Comparison of ENCODE assay signal across 10 mouse cellular contexts in the genomic region with DNA sequence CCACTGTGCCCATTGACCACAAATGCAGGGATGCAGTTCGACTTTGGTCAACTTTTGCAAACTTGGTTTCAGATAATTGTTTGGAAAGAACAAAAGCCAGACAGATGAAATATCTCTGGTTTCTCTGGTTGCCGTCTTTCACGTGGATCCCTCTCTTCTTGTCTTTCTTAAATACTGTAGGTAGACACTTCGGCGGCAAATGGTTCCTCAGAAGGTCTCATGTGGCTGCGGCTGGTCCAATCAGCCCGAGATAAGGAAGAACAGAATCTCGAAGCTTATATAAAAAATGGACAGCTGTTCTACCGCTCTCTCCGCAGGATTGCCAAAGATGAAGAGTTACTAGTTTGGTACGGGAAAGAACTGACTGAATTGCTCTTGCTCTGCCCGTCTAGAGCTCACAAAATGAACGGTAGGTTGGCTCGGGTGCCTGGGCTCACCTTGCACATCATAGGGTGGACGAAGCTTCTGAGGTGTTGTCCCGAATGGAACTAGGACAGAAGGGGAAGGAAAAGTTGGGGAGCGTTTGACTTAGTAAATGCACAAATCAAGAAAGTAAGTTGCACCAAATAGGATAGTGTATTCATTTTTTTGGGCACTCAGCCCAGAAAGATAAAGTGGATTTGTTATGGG. TPM values are rescaled to one million over a fixed set of nuclear protein-coding genes. Genes with fewer than 3 reads are reported as not detected.
DNase-seq lines count a peak whose midpoint lies in the region; ATAC-seq lines count a peak whose summit lies in the region.
"Had no signal": no experiment of that assay in that cellular context is flagged by ENCODE, and none has a peak within 500 bp of the region (broad histone marks: within the 10 kb centered on the region; RNA-seq: fewer than 3 reads in every experiment).

No protein-coding gene starts in this region.

- H3K4me2 ChIP-seq in kidney, embryonic 15.5 days: peak overlapping the region; percentile 97; the same call in 1 of the 2 replicates
- H3K4me2 ChIP-seq in hindbrain, embryonic 13.5 days: peak overlapping the region; percentile 79
- H3K4me2 ChIP-seq in midbrain, embryonic 16.5 days (ENCODE audit: low read length): peak overlapping the region; percentile 87; the same call in 1 of the 2 replicates

- no peak for DNase-seq in kidney, adult 11 months
- peak; percentile 44 for DNase-seq in embryo, embryonic 10.5 days (ENCODE audit: low spot score)
- DNase-seq in gastrocnemius, adult 18-20 months (ENCODE audit: low spot score): no peak
- no peak for DNase-seq in right cerebral cortex, postnatal 14 days

- H3K27ac ChIP-seq in kidney, embryonic 15.5 days: no peak overlapping the region
- H3K27ac ChIP-seq in hindbrain, embryonic 13.5 days: no peak overlapping the region
- H3K27ac ChIP-seq in midbrain, embryonic 16.5 days (ENCODE audit: low read length): no peak overlapping the region
- H3K27ac ChIP-seq: embryonic facial prominence, embryonic 15.5 days had no signal

- H3K4me1 ChIP-seq in kidney, embryonic 15.5 days: peaks cover 40% of the 10 kb centered on the region
- H3K4me1 ChIP-seq in hindbrain, embryonic 13.5 days (replicated peaks): peaks cover 66% of the 10 kb centered on the region
- peaks cover 40% of the 10 kb centered on the region for H3K4me1 ChIP-seq in midbrain, embryonic 16.5 days (ENCODE audit: control insufficient read depth, insufficient read depth, low read length)

- no peak overlapping the region for H3K9ac ChIP-seq in kidney, embryonic 15.5 days
- 0 out of 2 replicates have a peak overlapping the region, but pooled peaks have one; percentile 31 for H3K9ac ChIP-seq in hindbrain, embryonic 13.5 days
- H3K9ac ChIP-seq in midbrain, embryonic 16.5 days (ENCODE audit: low read depth, low read length): no peak overlapping the region
- H3K9ac ChIP-seq: embryonic facial prominence, embryonic 15.5 days had no signal

- ATAC-seq in kidney, embryonic 15.5 days (replicated peaks; ENCODE audit: low FRiP score): no peak
- ATAC-seq in hindbrain, embryonic 13.5 days (ENCODE audit: low FRiP score): no peak
- ATAC-seq in midbrain, embryonic 16.5 days: no peak
- no peak for ATAC-seq in megakaryocyte-erythroid progenitor cell, adult 5-6 weeks (replicated peaks; ENCODE audit: low FRiP score, low TSS enrichment, poor library complexity, severe bottlenecking)

- no peaks in the 10 kb centered on the region for H3K9me3 ChIP-seq in kidney, embryonic 15.5 days (replicated peaks)
- H3K9me3 ChIP-seq in hindbrain, embryonic 13.5 days: no peaks in the 10 kb centered on the region
- no peaks in the 10 kb centered on the region for H3K9me3 ChIP-seq in midbrain, embryonic 16.5 days (replicated peaks; ENCODE audit: control insufficient read depth, low read length, poor library complexity, severe bottlenecking)
- H3K9me3 ChIP-seq: embryonic facial prominence, embryonic 15.5 days had no signal

- peaks cover 99% of the 10 kb centered on the region for H3K27me3 ChIP-seq in kidney, embryonic 15.5 days
- peaks cover 76% of the 10 kb centered on the region for H3K27me3 ChIP-seq in hindbrain, embryonic 13.5 days
- H3K27me3 ChIP-seq in midbrain, embryonic 16.5 days (ENCODE audit: control insufficient read depth, insufficient read depth, low read depth, low read length): peaks cover 21% of the 10 kb centered on the region

- no peak overlapping the region for H3K4me3 ChIP-seq in kidney, embryonic 15.5 days (replicated peaks)
- peak overlapping the region; percentile 56 for H3K4me3 ChIP-seq in hindbrain, embryonic 13.5 days
- peak overlapping the region; percentile 8 for H3K4me3 ChIP-seq in midbrain, embryonic 16.5 days (ENCODE audit: low read depth, low read length)

- 3% methylated on average over 17 of the region's 17 CpGs for WGBS in kidney, embryonic 15.5 days
- 6% methylated on average over 17 of the region's 17 CpGs for WGBS in hindbrain, embryonic 13.5 days
- WGBS in midbrain, embryonic 16.5 days: 6% methylated on average over 17 of the region's 17 CpGs

- H3K36me3 ChIP-seq in kidney, embryonic 15.5 days: no peaks in the 10 kb centered on the region
- H3K36me3 ChIP-seq in hindbrain, embryonic 13.5 days: no peaks in the 10 kb centered on the region
- no peaks in the 10 kb centered on the region for H3K36me3 ChIP-seq in midbrain, embryonic 16.5 days (ENCODE audit: control insufficient read depth, insufficient read depth, low read length)
- H3K36me3 ChIP-seq: embryonic facial prominence, embryonic 15.5 days had no signal

RNA-seq across cellular contexts. Expression of gene Prdm8, which starts 17.4 kb away (rescaled TPM):
- polyA plus RNA-seq in kidney, embryonic 15.5 days (2015; fragmentation: Nextera tagmentation; extraction: Ambion mirVana): 0.08 TPM in 1 of 2 replicates, not detected in the other
- polyA plus RNA-seq in hindbrain, embryonic 13.5 days (2015; fragmentation: Nextera tagmentation; extraction: Ambion mirVana): 2.4 and 2.5 TPM in 2 replicates
- polyA plus RNA-seq in midbrain, embryonic 16.5 days (2015; fragmentation: Nextera tagmentation; extraction: Ambion mirVana): 1.5 and 1.7 TPM in 2 replicates
- not detected in 2 replicates for total RNA-seq in megakaryocyte-erythroid progenitor cell, adult 5-6 weeks (2014; fragmentation: Nextera tagmentation)
- total RNA-seq in megakaryocyte-erythroid progenitor cell, adult 5-6 weeks (2017): not detected in 2 replicates
- total RNA-seq in gastrocnemius, adult 18-20 months (2021): 1 to 10 TPM in 1 of 2 experiments, under 1 TPM in 1; 0.55 to 1.2 TPM
- polyA plus RNA-seq: activated CD4-positive, CD25-positive, alpha-beta regulatory T cell, adult 4 months had no signal
